Mouse (Mus musculus): ENCODE results near the gene Pdx1. TPM values are rescaled to one million over a fixed set of nuclear protein-coding genes. Genes with fewer than 3 reads are reported as not detected.
A peak's percentile ranks its signal among the peaks of the same experiment; 100 is the strongest.

The Pdx1 gene
- polyA plus RNA-seq, 1 experiment from 2014 or later = not detected

DNA sequence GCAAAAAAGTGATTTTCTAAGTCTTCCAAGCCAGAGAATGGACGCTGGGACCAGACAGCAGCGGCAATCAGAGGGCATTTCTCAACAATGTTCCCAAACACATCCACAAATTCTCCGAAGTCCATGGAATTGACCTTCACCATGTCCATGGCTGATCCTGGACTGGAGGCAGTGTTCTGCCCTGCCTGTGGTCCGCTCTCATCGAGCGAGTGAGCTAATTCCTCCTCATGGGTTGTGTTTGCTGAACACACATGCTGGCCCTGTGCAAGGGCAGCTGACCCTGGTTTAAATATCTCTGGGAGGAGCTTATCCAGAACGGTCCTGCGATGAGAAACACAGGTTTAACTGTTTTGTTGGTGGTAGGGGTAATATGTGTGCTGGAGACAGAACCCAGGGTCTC, 52.4 kb downstream of the Pdx1 start, which contains the start of gene Urad:
Urad (minus strand) TSS at position 258 of the 400 bp plus-strand sequence.
- H3K4me3 ChIP-seq = no peak within 1 kb of the TSS
- no peak for ATAC-seq
- H3K4me1 ChIP-seq = no peaks in the 10 kb centered on the region
- no peak within 1 kb of the TSS for H3K27ac ChIP-seq
- H3K9me3 ChIP-seq (replicated peaks) = no peaks in the 10 kb centered on the region
- no peak within 1 kb of the TSS for H3K4me2 ChIP-seq
- H3K9ac ChIP-seq = no peak within 1 kb of the TSS
- peaks cover 65% of the 10 kb centered on the region for H3K27me3 ChIP-seq
- no peaks in the 10 kb centered on the region for H3K36me3 ChIP-seq (ENCODE audit: poor library complexity, severe bottlenecking)
- WGBS = 80% methylated on average over 8 of the region's 8 CpGs

DNA sequence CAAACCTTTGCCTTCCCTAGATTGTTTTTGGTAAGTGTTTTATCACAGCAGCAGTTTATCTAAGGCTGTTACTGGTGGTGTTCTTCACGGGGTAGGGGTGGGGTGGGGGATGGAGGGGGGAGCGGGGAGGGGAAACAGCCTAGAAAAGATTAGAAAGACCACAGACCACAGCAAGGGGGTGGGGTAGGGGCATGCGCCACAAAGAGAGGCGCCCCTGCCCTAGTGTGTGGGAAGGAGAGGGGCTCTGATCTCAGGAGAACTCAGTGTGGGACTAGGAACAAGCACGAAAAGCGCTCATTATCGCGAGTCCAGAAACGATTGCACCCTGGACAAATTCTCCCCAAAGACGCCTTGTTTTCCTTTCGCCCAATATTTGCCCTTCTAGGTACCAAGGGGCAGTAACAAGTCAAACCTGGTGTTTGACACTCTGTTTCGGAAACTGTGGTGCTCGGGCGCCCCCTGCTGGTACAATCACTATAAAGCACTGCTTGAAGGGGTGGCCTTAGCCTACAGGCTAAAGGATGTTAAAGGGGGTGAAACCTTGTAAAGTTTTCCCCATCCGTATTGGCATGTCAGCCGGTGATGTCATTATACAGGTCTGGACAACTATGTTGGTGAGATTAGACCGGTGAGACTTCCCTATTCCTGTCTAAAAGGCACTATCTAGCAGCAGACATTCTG, 53.6 kb downstream of the Pdx1 start:
- 17% methylated on average over 17 of the region's 17 CpGs for WGBS
- Histone ChIP-seq H3K4me1 (no peaks in the 10 kb centered on the region), H3K4me3 (no peak overlapping the region), H3K36me3 (ENCODE audit: poor library complexity, severe bottlenecking) (no peaks in the 10 kb centered on the region), H3K27ac (no peak overlapping the region), H3K9ac (no peak overlapping the region), H3K9me3 (replicated peaks) (no peaks in the 10 kb centered on the region; the same call in 1 of the 2 replicates), H3K4me2 (no peak overlapping the region), H3K27me3 (peaks cover 53% of the 10 kb centered on the region)
- peak; percentile 36; the same call in 1 of the 2 replicates for ATAC-seq

Small RNA genes lying within 50 kb of the gene (microRNA-seq; reads per million reads assigned to microRNA genes)
- not detected for gene Mir7k

Other genes starting within 250 kb of the Pdx1 start
- gene Lnx2, start 193.4 kb upstream of the Pdx1 start, polyA plus RNA-seq (2015; fragmentation: Nextera tagmentation; extraction: Ambion mirVana) = 4.7 and 5.6 TPM in 2 replicates
- gene Polr1d, start 192.9 kb upstream of the Pdx1 start, polyA plus RNA-seq (2015; fragmentation: Nextera tagmentation; extraction: Ambion mirVana) = 105 and 118 TPM in 2 replicates
- gene Gsx1, start 81.3 kb upstream of the Pdx1 start, polyA plus RNA-seq (2015; fragmentation: Nextera tagmentation; extraction: Ambion mirVana) = 4.0 and 4.7 TPM in 2 replicates
- not detected in 2 replicates for gene Cdx2, start 37.3 kb downstream of the Pdx1 start, polyA plus RNA-seq (2015; fragmentation: Nextera tagmentation; extraction: Ambion mirVana)
- not detected in 2 replicates for gene Urad, start 52.5 kb downstream of the Pdx1 start, polyA plus RNA-seq (2015; fragmentation: Nextera tagmentation; extraction: Ambion mirVana)
- gene Flt3, start 130.5 kb downstream of the Pdx1 start, polyA plus RNA-seq (2015; fragmentation: Nextera tagmentation; extraction: Ambion mirVana) = 0.04 and 0.08 TPM in 2 replicates
- gene Pan3, start 160.2 kb downstream of the Pdx1 start, polyA plus RNA-seq (2015; fragmentation: Nextera tagmentation; extraction: Ambion mirVana) = 67.5 and 68.1 TPM in 2 replicates